Mouse (Mus musculus): Measurements from ENCODE around the gene Lrrc36.

- TF ChIP-seq ZC3H11A (IDR thresholded peaks at IDR 0.05; ENCODE audit: borderline replicate concordance, low read depth, low read length) (no peak), MAFK (IDR thresholded peaks at IDR 0.05; ENCODE audit: insufficient read depth, low read depth, low read length) (no peak), CHD2 (IDR thresholded peaks at IDR 0.05; ENCODE audit: low read depth, low read length) (no peak), ZNF384 (IDR thresholded peaks at IDR 0.05; ENCODE audit: low read depth, low read length) (no peak), HCFC1 (IDR thresholded peaks at IDR 0.05; ENCODE audit: borderline replicate concordance, insufficient read depth, low read length) (no peak)
These were observed 13.4 kb upstream of the Lrrc36 start for GRCm38 (mm10) chr8:105400016-105400415.

Data from ES-E14 (cell line).